Mouse (Mus musculus): ENCODE results near the gene Kcnk2.

The Kcnk2 gene

DNA sequence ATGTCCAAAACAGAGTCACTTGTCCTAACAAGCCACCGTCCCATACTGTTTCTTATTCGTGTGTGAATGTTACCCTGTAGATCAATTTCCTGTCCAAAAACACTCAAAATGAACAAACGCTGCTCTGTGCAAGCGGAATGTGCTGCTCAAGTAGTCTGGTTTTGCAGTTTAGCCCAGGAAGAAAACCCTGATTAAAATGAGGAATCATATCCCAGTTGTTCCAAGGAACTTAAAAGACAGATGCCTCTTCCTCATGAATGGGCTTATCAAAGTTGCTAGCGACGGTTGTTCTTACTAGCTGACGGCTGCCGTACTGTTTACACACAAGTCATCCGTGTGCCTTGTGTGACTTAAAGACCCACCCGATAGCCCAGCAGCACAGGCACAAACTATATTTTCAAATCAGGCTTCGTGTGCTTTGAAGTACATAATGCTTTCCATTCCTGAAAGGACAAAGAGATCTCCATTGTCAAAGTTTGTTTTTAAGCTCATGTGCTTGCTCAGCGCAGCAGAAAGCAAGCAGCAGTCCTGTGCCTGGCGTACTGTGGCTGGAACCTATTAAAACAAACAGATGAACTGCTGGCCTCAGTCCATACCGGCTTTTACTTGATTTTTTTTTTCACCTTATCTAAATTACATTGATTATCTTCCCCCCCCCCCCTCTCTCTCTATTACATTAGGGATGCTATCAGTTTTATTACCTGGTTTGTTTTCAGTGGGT lies at the start of gene Kcnk2:
Kcnk2 (minus strand) TSS at position 51 of the 721 bp plus-strand sequence.
- no peak for DNase-seq (ENCODE audit: extremely low read depth, low read depth, low spot score)

DNA sequence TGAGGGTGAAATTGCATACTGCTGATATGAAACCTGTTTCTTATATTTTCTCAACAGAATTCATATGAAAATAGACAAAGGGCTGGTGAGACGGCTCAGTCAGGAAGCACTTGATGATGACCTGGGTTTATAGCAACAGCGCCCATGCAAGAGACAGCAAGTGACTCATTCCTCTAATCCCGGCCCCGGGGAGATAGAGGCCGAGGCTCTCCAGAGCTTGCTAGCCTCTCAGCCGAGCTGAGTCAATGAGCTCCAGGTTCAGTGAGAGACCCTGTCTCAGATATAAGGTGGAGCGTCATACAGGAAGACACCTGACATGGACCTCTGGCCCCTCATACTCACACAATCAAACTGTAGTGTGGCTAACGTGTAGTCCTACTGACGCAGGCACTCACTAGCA lies 38.7 kb upstream of the Kcnk2 start:
- DNase-seq (ENCODE audit: extremely low read depth, low read depth, low spot score), result no peak

- no peak for DNase-seq (ENCODE audit: extremely low read depth, low read depth, low spot score)
These were observed 35.1 kb upstream of the Kcnk2 start for GRCm38 (mm10) chr1:189437126-189437525.

- DNase-seq (ENCODE audit: extremely low read depth, low read depth, low spot score), result no peak
These were observed 33.4 kb upstream of the Kcnk2 start for GRCm38 (mm10) chr1:189435452-189435851.

DNA sequence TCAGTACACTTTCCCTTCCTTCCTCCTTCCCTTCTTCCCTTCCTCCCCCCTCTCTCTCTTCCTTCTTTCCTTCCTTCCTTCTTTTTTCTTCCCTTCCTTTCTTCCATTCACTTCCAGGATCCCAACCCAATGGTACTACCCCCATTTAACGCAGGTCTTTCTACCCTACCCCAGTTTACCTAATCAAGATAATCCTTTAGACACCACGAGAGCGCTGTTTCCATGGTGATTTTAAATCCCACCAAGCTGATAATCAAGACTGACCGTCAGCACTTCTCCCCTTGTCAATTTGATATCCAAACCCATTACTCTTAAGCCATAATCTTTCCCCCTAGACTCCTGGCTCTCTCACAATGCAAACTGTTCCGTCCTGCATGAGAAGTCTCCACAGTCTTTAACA lies 29.4 kb upstream of the Kcnk2 start:
- DNase-seq (ENCODE audit: extremely low read depth, low read depth, low spot score), result no peak

- DNase-seq (ENCODE audit: extremely low read depth, low read depth, low spot score), result no peak
These were observed 28.5 kb upstream of the Kcnk2 start for GRCm38 (mm10) chr1:189430534-189430933.

DNA sequence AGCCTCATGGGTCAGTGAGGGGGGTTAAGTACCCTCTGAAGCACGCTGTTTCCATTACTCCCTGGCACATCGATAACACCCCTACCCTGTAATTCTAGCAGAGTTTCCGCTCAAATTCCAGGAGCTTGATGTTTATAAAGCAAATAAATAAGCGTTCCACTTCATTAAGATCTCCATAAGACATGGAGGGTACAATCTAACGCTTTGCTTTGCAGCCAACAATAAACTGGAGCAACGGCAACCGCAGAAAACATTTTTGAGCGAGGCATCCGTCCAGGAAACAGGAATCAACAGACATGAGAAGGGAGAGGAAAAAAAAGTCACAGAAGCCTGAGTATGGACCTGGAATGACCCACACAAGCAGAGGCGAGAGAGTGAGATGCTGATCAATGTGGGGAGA lies 27.5 kb upstream of the Kcnk2 start:
- DNase-seq (ENCODE audit: extremely low read depth, low read depth, low spot score), result no peak

- no peak for DNase-seq (ENCODE audit: extremely low read depth, low read depth, low spot score)
These were observed 24.2 kb upstream of the Kcnk2 start for GRCm38 (mm10) chr1:189426252-189426651.

DNA sequence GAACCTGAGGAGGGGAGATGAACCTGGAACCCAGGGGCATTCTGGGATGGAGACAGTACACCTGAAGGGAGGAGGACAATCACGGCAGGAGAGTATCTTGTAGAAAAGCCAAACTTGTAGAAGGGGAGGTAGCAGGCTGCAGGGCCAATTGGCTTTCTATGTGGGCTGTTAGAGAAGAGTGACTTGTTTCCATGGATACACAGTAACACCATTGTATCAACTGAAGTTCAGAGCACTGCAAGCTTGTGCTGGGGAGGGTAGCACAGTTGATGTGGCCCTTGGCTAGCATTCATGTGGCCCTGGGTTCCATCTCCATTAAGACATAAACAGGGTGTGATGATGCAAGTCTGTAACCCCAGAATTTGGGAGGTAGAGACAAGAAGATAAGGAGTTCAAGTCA lies 17.8 kb upstream of the Kcnk2 start:
- no peak for DNase-seq (ENCODE audit: extremely low read depth, low read depth, low spot score)

DNA sequence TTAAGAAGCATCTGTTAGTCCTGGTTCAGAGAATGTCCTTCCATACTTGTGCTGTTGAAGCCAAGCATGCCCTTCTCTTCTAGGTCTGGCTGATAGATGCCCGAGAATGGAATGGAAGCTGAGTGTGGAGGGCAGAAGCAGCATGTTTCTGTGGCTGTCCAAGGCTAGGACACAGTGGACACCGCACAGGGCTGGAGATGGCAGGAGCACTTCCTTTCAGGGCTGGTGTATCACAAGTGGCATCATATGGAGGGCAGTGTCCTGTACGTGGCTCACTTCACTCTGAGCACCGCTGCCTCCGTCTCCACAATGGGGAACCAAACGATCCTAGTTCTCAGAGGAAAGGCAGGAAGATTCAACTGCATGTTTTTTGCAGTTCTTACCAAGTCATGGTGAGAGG lies 7.8 kb upstream of the Kcnk2 start:
- DNase-seq (ENCODE audit: extremely low read depth, low read depth, low spot score), result no peak

- DNase-seq (ENCODE audit: extremely low read depth, low read depth, low spot score), result no peak
These were observed 3.1 kb upstream of the Kcnk2 start for GRCm38 (mm10) chr1:189405221-189405620.

GRCm38 (mm10) chr1:189403546-189403945 lies 1.5 kb upstream of the Kcnk2 start:
- DNase-seq (ENCODE audit: extremely low read depth, low read depth, low spot score), result no peak

- no peak for DNase-seq (ENCODE audit: extremely low read depth, low read depth, low spot score)
These were observed 1.1 kb upstream of the Kcnk2 start for GRCm38 (mm10) chr1:189403139-189403538.

DNA sequence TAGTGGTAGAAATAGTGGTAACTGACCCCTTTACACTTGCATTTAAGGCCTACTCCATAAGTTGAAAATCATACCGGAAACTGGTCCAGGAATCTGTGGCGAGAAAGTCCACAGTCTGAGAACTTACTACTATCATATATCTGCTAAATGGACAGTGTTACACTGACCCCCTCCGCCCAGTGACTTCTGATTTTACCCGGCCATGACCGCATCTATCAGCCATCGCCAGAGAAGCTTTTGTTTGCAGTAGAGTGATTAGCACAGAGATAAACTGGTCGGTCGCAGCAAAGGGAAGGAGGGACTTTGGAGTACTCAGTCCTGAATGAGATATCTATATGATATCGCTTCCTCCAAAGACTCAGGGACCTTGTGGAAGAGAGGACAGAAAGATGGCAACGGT lies 15.2 kb downstream of the Kcnk2 start:
- no peak for DNase-seq (ENCODE audit: extremely low read depth, low read depth, low spot score)

DNA sequence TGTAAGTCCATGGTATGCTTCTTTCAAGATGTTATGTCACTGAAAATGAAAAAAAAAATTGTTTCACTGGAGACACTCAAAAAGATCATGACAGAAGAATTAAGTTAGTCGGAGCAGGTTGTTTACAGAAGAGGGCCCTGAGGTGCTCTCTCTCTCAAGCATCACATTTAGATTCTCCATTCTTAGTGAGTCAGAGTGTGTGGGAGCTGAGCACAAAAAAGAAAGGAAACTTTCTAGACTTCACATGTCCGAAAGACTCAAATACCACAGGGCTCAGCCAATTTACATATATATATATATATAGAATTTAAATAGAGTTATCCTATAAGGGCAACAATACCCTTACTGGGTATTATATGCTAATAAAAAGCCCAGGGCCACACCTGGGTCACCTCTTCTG lies 15.9 kb downstream of the Kcnk2 start:
- no peak for DNase-seq (ENCODE audit: extremely low read depth, low read depth, low spot score)

DNA sequence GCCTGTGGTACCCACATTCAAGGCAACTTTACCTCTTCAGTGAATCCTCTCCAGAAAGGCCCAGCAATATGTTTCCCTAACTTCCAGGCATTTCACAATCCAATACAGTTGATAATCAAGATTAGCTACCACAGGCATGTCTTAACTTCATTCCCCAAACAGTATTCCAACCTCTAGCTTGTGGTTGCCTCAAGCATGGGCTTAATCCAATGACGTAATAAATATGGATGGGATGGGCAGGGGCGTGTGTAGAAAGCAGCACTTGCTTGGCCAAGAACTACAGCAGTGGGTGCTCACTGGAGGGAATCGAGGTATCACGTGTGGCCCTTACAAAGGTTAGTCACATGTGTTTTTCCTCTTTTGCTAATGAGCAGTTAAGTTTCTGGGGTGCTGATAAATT lies 34.4 kb downstream of the Kcnk2 start:
- peak; percentile 79 for DNase-seq (ENCODE audit: extremely low read depth, low read depth, low spot score)

DNA sequence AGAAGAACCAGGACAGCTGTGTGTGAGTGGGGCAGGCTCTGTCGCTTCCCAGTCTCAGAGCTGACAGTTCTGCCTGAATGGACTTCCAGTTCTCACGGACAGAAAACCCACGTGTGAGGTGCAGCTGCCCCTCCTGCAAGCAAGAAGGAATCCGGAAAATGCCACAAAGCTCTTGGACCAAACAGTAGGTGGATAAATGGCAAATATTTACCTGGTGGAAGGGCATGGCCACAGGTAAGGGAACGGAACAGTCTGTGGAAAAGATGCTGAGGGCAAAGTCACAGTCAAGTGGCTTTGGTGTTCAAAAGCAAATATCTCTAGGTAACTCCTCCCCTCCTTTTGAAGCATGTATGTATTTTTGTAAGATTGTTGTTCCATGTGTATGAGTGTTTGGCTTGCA lies 37.9 kb downstream of the Kcnk2 start:
- DNase-seq (ENCODE audit: extremely low read depth, low read depth, low spot score), result no peak

GRCm38 (mm10) chr1:189362579-189362978 lies 39.5 kb downstream of the Kcnk2 start:
- no peak for DNase-seq (ENCODE audit: extremely low read depth, low read depth, low spot score)

DNA sequence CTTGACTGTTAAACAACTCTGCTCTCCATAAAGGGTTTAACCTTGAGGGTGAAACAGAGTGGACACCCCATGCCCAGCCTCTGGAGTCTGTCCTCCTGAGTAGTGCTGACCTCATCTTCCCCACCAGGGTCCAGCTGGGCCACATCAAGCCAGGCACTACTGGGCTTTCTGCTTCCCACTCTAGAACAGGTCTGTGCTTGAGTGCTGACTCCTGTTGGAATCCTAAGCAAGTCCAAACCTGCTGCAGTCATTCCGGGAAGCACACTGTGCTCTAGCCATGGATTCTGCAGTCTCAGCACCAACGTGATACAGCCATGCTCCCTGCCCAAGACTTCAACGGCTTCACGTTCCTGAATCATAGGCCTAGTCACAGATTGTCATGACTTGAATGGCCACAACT lies 42.4 kb downstream of the Kcnk2 start:
- DNase-seq (ENCODE audit: extremely low read depth, low read depth, low spot score), result peak; percentile 74

GRCm38 (mm10) chr1:189353887-189354286 lies 48.2 kb downstream of the Kcnk2 start:
- no peak for DNase-seq (ENCODE audit: extremely low read depth, low read depth, low spot score)

DNA sequence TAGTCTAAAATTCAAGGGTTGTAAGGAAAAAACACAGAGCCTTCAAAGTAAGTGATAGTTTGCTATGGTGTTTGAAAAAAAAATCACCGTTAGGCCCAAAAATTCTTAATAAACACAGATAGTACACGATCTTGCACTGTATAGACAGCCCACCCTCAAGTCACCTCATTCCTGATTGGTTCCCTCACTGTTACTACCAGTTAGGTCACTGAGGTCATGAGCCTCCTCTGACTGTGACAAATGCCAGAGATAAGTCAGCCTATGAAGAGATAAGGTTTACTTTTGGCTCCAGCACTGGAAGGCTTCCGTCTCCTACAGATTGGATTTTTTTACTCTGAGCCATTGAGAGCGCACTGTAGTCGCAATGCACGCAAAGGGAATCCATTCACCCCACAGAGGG lies 50.3 kb downstream of the Kcnk2 start:
- DNase-seq (ENCODE audit: extremely low read depth, low read depth, low spot score), result no peak

DNA sequence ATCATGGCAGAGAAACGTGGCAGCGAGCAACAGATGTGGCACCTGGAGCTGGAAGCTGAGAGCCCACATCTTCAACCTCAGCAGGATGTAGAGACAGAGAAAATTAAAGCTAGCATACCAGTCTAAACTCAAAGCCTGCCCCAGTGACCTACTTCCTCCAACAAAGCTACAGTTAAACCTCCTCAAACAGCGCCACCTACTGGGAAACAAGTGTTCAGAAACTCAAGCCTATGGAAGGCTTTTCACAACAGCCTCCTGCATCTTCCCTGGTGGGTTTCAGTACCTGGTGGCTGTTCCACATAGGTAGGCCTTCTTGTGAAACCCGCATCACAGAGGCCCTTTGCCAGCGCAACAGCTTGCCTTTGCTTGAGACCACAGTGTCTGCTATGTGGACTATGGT lies 52.9 kb downstream of the Kcnk2 start:
- no peak for DNase-seq (ENCODE audit: extremely low read depth, low read depth, low spot score)

GRCm38 (mm10) chr1:189345166-189345565 lies 56.9 kb downstream of the Kcnk2 start:
- DNase-seq (ENCODE audit: extremely low read depth, low read depth, low spot score), result peak; percentile 63
